Mouse (Mus musculus) Muller cell, postnatal 12 days (primary cell): ENCODE measurements around the gene Ahnak.
"Not testable (repeated sequence)": the region's sequence is repeated elsewhere in the genome, so short reads cannot be mapped to it uniquely, and the experiment has no call there.

Experiments
- DNase-seq: peaks from one replicate; pipeline ENCODE4 v3.0.0-alpha.2; 2015; ENCODE audit errors: inconsistent ontology term

Ahnak gene

GRCm38 (mm10) chr19:8994813-8995607 is 5.9 kb downstream of the Ahnak start:
- DNase-seq: no peak

- peak; percentile 36 for DNase-seq
Observed at GRCm38 (mm10) chr19:8996601-8997000, 7.5 kb downstream of the Ahnak start.

GRCm38 (mm10) chr19:8997546-8997945 is 8.5 kb downstream of the Ahnak start:
- DNase-seq: peak; percentile 90

GRCm38 (mm10) chr19:8998546-8998945 is 9.5 kb downstream of the Ahnak start:
- no peak for DNase-seq

GRCm38 (mm10) chr19:8999223-8999622 is 10.1 kb downstream of the Ahnak start:
- DNase-seq: no peak

DNA sequence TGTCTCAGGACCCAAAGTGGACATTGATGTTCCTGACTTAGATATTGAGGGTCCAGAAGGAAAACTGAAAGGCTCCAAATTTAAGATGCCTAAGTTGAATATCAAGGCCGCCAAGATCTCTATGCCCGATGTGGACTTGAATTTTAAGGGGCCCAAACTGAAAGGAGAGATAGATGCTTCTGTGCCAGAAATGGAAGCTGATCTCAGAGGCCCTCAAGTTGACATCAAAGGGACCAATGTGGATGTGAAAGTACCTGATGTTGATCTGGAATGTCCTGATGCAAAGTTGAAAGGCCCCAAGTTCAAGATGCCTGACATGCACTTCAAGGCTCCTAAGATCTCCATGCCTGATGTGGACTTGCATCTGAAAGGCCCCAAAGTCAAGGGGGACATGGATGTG is 17.8 kb downstream of the Ahnak start:
- not testable (repeated sequence) for DNase-seq

DNA sequence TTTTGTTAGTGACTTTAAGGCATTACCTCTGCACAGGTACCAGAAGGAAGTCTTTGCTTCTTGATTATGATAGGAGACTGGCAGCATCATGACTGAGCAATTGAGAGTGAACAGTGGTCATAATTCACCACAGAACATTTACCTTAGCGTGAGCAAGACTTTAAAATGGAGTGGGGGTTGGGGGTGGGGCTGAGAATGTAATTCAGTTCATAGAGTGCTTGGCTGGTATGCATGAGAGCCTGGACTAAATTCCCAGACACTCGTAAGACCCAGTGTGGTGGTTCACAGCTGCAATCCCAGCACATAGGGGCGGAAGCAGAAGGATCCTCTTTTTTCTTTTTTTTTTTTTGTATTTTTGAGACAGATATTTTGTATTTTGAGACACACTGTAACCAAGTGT is 30.2 kb downstream of the Ahnak start:
- DNase-seq: no peak

DNA sequence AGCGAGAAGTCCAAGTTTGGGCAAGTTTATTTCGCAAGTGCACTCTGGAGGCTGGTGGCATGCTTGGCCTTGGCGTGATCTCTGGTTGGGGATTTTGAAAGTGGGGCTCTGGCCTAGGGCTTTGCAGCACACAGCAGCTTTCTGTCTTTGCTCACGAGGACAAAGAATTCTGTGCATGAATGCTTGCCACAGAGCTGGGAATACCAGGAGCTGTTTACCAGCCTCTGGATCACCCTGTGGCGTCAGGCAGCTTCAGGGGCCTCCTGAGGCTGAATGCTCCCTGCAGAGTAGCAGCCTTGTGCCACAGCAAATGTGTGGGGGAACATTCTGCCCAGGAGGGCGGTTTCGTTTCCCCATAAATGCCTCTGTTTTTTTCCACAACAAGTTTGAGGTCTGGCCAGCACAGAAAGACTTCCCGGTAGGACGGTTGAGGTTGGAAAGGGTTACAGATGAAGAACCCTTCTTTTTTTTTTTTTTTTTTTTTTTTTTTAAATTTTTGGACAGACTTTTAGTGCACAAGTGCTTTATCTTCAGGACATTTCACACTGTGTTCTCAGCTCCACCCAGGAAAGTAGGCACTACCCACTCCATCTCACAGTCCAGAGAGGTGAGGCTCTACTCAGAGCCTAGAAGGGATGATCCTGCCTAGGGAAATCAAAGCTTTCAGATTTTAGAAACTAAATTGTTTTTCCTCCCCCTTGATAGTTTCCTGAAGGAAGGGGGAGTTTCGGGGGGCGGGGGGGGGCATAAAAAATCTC is 34.1 kb downstream of the Ahnak start:
- DNase-seq: peak; percentile 88

- no peak for DNase-seq
Observed at GRCm38 (mm10) chr19:9025562-9026257, 36.6 kb downstream of the Ahnak start.

DNA sequence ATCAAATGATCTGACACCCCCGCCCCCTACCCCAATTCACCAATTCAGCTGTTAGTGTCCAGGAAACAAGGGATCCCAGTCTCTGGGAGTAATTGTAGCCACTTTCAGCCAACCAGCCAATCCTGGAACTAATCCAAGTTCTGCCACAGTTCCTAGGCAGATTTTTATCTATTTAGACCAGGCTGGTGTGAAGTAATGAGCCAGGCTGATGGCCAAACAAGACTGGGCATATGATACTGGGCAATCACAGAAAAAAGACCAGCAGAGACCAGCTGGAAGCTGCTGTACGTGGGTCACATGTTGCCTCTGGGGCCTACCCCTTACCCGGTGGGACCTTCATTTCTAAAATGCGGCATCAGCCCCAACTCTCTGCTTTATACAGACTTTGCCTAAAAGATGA is 37.5 kb downstream of the Ahnak start:
- peak; percentile 80 for DNase-seq

DNA sequence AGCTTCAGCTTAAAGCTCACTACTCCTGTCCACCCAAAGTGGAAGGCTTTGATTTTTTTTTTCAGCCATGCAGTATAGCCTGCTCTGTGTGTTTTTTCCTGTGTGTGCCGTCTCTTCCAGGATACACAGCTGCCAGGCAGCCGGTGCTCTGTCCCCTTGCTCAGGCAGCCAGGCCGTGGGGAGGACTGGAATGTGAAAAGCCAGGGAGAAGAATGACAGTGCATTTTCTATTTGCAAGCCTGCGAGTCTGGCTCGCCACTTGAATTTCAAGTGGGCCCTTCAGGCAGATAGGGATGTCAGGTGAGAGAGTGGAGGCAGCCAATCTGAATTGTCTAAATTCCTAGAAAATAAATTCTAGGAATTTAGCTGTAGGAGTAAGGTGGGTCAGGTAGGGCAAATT is 38.7 kb downstream of the Ahnak start:
- DNase-seq: peak; percentile 83

GRCm38 (mm10) chr19:9028375-9028774 is 39.3 kb downstream of the Ahnak start:
- no peak for DNase-seq

- DNase-seq: peak; percentile 64
Observed at GRCm38 (mm10) chr19:9029640-9030262, 40.7 kb downstream of the Ahnak start.

- peak; percentile 69 for DNase-seq
Observed at GRCm38 (mm10) chr19:9032502-9033129, 43.5 kb downstream of the Ahnak start.

GRCm38 (mm10) chr19:9033412-9034340 is 44.6 kb downstream of the Ahnak start:
- DNase-seq: peak; percentile 67

- DNase-seq: no peak
Observed at GRCm38 (mm10) chr19:9034480-9034879, 45.4 kb downstream of the Ahnak start.

- DNase-seq: peak; percentile 93
Observed at GRCm38 (mm10) chr19:9035101-9035500, 46.0 kb downstream of the Ahnak start.

- no peak for DNase-seq
Observed at GRCm38 (mm10) chr19:9038136-9038535, 49.1 kb downstream of the Ahnak start.

DNA sequence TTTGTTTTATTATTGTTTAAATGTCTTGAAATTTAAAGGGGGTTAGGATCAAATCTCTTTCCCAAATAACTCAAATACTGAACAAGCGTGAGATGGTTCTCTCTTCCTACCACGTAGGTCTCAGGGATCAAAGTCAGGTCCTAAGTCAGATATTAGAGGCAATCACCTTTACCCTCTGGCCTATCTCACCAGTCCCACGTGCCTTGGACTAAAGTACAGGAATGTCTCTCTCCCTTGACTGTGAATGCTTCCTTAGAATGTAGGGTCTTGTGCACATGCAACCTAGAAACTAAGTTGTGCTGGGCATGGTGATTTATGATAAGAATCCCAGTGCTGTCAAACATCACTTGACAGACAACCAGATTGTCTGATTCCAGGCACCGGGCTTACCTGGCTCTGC is 50.2 kb downstream of the Ahnak start:
- DNase-seq: no peak

GRCm38 (mm10) chr19:9039928-9040327 is 50.8 kb downstream of the Ahnak start:
- DNase-seq: no peak
